Mouse (Mus musculus): ENCODE measurements around the gene Dnajb2.
"Not testable (repeated sequence)": the region's sequence is repeated elsewhere in the genome, so short reads cannot be mapped to it uniquely, and the experiment has no call there.

The Dnajb2 gene

GRCm38 (mm10) chr1:75219078-75219477 is 17.1 kb upstream of the Dnajb2 start:
- DNase-seq (ENCODE audit: low spot score): peak; percentile 81

GRCm38 (mm10) chr1:75219531-75219930 is 16.7 kb upstream of the Dnajb2 start, which contains the start of gene Tuba4a:
Tuba4a (minus strand) TSS chr1:75219865.
- no peak for DNase-seq (ENCODE audit: low spot score)

- no peak for DNase-seq (ENCODE audit: low spot score)
Measured at GRCm38 (mm10) chr1:75221538-75221937, 14.7 kb upstream of the Dnajb2 start.

GRCm38 (mm10) chr1:75222926-75223325 is 13.3 kb upstream of the Dnajb2 start:
- DNase-seq (ENCODE audit: low spot score): no peak

- no peak for DNase-seq (ENCODE audit: low spot score)
Measured at GRCm38 (mm10) chr1:75223532-75223931, 12.7 kb upstream of the Dnajb2 start.

GRCm38 (mm10) chr1:75225473-75225872 is 10.7 kb upstream of the Dnajb2 start:
- DNase-seq (ENCODE audit: low spot score): no peak

- peak; percentile 31 for DNase-seq (ENCODE audit: low spot score)
Measured at GRCm38 (mm10) chr1:75226138-75226537, 10.1 kb upstream of the Dnajb2 start.

- no peak for DNase-seq (ENCODE audit: low spot score)
Measured at GRCm38 (mm10) chr1:75227653-75228052, 8.6 kb upstream of the Dnajb2 start.

GRCm38 (mm10) chr1:75229158-75229557 is 7.0 kb upstream of the Dnajb2 start:
- DNase-seq (ENCODE audit: low spot score): peak; percentile 26

- DNase-seq (ENCODE audit: low spot score): no peak
Measured at GRCm38 (mm10) chr1:75230335-75230994, 5.7 kb upstream of the Dnajb2 start.

- no peak for DNase-seq (ENCODE audit: low spot score)
Measured at GRCm38 (mm10) chr1:75231224-75231623, 5.0 kb upstream of the Dnajb2 start.

GRCm38 (mm10) chr1:75231664-75232152 is 4.5 kb upstream of the Dnajb2 start, which contains the start of gene A630095N17Rik:
A630095N17Rik (minus strand) TSS chr1:75232102.
- DNase-seq (ENCODE audit: low spot score): no peak

GRCm38 (mm10) chr1:75232489-75232888 is 3.7 kb upstream of the Dnajb2 start:
- DNase-seq (ENCODE audit: low spot score): not testable (repeated sequence)

- DNase-seq (ENCODE audit: low spot score): peak; percentile 64
Measured at GRCm38 (mm10) chr1:75234606-75235005, 1.6 kb upstream of the Dnajb2 start.

- no peak for DNase-seq (ENCODE audit: low spot score)
Measured at GRCm38 (mm10) chr1:75239591-75239990, 3.4 kb downstream of the Dnajb2 start.

GRCm38 (mm10) chr1:75243411-75243810 is 7.2 kb downstream of the Dnajb2 start:
- DNase-seq (ENCODE audit: low spot score): no peak

- DNase-seq (ENCODE audit: low spot score): peak; percentile 38
Measured at GRCm38 (mm10) chr1:75244175-75244826, 8.1 kb downstream of the Dnajb2 start.

- DNase-seq (ENCODE audit: low spot score): no peak
Measured at GRCm38 (mm10) chr1:75244836-75245235, 8.6 kb downstream of the Dnajb2 start.

- no peak for DNase-seq (ENCODE audit: low spot score)
Measured at GRCm38 (mm10) chr1:75247071-75247930, 11.1 kb downstream of the Dnajb2 start.

- no peak for DNase-seq (ENCODE audit: low spot score)
Measured at GRCm38 (mm10) chr1:75248041-75248772, 12.0 kb downstream of the Dnajb2 start.

- DNase-seq (ENCODE audit: low spot score): no peak
Measured at GRCm38 (mm10) chr1:75250498-75250897, 14.3 kb downstream of the Dnajb2 start.
